Mouse (Mus musculus) splenic B cell, adult 2 months (primary cell): ENCODE measurements around the gene Gm20388.

ENCODE experiments used
- DNase-seq: peaks from one replicate; pipeline ENCODE4 v3.0.0-alpha.2; 2011; ENCODE audit warnings: low read depth, low spot score
- H3K27me3 ChIP-seq: 2 replicates; pipeline ENCODE4 v1.6.1; 2012; ENCODE audit warnings: mild to moderate bottlenecking, low read length, moderate library complexity, mixed read lengths; ENCODE audit not compliant: control insufficient read depth, poor library complexity, insufficient read depth, severe bottlenecking
- H3K36me3 ChIP-seq: 2 replicates; pipeline ENCODE4 v1.6.1; 2012; ENCODE audit warnings: mild to moderate bottlenecking, low read length, moderate library complexity, mixed read lengths; ENCODE audit not compliant: control insufficient read depth, poor library complexity, insufficient read depth, severe bottlenecking

The Gm20388 gene

DNA sequence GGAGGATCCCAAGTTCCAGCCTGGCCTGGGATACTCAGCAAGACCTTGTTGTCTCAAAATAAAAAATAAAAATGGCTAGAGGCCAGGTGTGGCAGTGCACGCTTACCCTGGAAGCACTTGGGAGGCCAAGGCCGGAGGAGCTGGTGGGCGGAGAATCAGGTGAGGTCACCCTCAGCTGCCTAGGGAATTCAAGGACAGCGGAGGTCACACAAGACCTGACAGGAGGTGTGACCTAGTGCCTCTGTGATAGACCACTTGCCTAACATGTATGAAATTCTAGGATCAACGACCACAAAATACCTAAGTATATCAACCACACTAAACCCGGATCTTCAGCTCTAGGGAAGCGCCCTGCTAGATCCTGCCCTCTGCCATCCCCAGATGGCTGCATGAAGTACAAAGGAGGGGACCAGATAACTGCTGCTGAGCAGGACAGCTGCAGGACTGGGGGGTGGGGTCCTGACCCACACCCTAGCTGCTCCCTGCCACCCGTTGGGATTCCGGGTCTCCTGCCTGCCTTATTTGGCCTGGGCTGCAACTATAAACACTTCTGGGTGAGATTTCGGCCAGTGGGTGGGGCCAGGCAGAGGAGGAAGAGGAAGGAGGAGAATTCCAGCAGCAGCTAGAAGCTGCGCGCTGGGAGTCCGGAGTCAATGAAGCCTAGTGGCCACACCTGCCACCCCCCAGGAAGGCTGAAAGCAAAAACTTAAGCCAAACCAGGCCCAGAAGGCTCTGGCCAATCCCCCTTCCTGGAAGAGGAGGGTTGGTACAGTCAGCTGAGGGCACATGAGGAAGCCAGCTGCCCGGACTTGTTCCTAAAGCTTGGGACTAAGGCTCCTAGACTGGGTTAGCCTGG lies 2612.4 kb downstream of the Gm20388 start:
- Histone ChIP-seq H3K36me3 (no peaks in the 10 kb centered on the region; the same call in 1 of the 2 replicates), H3K27me3 (no peaks in the 10 kb centered on the region)
- no peak for DNase-seq

- Histone ChIP-seq H3K36me3 (no peaks in the 10 kb centered on the region; the same call in 1 of the 2 replicates), H3K27me3 (no peaks in the 10 kb centered on the region)
- DNase-seq, result no peak
These were observed 2613.2 kb downstream of the Gm20388 start for GRCm38 (mm10) chr8:122523652-122524360.

GRCm38 (mm10) chr8:122524506-122524905 lies 2613.9 kb downstream of the Gm20388 start:
- Histone ChIP-seq H3K36me3 (no peaks in the 10 kb centered on the region; the same call in 1 of the 2 replicates), H3K27me3 (no peaks in the 10 kb centered on the region)
- no peak for DNase-seq

DNA sequence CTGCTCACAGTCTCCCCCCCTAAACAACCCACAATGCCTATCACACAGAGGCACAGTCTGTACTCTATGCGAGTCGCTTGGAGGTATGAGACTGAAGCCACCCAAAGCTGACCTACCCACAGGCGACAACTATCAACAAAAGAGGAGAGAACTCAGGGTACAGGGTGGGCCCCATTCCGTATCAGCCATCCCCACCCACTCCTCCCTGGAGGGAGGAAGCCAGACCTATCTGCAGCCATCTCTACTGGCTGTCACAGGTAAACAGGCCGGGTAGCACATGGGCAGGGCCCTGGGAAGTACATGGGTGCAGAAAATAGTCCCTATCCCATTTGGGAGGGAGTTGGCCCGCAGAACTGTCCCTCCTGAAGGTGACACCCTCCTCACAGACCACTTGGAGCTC lies 2614.4 kb downstream of the Gm20388 start:
- no peak for DNase-seq
- no peaks in the 10 kb centered on the region; the same call in 1 of the 2 replicates for H3K36me3 ChIP-seq
- H3K27me3 ChIP-seq, result no peaks in the 10 kb centered on the region

DNA sequence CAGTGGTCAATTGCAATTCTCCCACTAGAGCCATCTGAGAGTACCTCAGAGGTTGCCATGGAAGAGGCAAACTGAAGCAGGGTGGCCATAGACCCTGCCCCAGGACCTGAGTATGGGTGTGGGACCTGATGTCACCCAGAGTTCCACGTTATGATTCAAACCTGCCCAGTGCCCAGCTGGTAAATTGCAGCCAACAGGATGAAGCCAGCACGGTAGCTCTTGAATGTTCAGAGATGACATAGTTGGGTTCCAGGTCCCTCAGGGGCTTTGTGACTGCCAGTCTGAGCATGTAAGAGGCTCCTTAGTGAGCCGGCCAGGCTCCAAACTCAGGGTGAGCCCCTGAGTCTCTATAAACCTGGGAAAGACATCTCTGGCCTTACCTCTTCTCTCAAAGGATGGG lies 2615.4 kb downstream of the Gm20388 start:
- Histone ChIP-seq H3K36me3 (no peaks in the 10 kb centered on the region; the same call in 1 of the 2 replicates), H3K27me3 (no peaks in the 10 kb centered on the region)
- no peak for DNase-seq

GRCm38 (mm10) chr8:122526526-122527170 lies 2616.0 kb downstream of the Gm20388 start:
- no peaks in the 10 kb centered on the region; the same call in 1 of the 2 replicates for H3K36me3 ChIP-seq
- no peaks in the 10 kb centered on the region for H3K27me3 ChIP-seq
- DNase-seq, result no peak

DNA sequence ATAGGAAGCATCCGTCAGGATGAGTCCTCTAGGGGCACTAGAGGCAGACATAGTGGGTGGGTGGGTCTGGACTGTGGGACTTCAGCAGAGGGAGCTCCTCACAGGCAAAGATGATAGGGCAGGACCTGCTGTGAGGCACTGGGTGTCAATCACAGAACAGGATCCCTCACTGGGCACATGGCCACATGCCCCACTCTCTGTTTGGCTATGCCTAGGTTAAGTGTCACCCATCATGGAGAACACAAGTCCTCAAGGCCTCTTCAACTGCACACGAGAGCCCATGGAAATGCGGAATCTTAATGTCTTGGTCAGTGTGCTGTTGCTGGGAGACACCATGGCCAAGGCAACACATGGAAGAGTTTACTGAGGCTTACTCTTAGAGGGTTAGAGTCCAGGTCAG lies 2617.3 kb downstream of the Gm20388 start:
- Histone ChIP-seq H3K27me3 (no peaks in the 10 kb centered on the region), H3K36me3 (no peaks in the 10 kb centered on the region; the same call in 1 of the 2 replicates)
- no peak for DNase-seq

- no peak for DNase-seq
- H3K36me3 ChIP-seq, result no peaks in the 10 kb centered on the region; the same call in 1 of the 2 replicates
- no peaks in the 10 kb centered on the region for H3K27me3 ChIP-seq
These were observed 2618.5 kb downstream of the Gm20388 start for GRCm38 (mm10) chr8:122529159-122529558.

DNA sequence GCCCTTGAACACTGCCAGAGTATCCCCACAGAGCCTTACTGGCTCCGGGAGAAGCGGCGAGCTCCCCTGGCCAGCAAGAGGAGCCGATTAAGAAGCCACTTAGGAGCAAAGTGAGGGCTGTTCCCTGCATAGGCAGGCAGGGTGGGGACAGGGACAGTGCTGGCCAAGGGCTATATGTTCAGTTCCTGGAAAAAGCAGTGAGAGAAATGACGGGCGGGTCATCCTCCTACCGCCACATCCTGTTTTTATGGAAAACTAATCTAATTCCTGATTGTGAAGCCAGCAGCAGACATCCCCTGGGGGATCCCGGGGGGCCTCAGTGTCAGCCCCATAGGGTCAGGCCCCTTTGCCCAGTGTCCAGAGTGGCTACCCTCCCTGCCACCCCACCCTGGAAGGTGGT lies 2620.7 kb downstream of the Gm20388 start:
- no peak for DNase-seq
- H3K36me3 ChIP-seq, result no peaks in the 10 kb centered on the region; the same call in 1 of the 2 replicates
- H3K27me3 ChIP-seq, result no peaks in the 10 kb centered on the region

DNA sequence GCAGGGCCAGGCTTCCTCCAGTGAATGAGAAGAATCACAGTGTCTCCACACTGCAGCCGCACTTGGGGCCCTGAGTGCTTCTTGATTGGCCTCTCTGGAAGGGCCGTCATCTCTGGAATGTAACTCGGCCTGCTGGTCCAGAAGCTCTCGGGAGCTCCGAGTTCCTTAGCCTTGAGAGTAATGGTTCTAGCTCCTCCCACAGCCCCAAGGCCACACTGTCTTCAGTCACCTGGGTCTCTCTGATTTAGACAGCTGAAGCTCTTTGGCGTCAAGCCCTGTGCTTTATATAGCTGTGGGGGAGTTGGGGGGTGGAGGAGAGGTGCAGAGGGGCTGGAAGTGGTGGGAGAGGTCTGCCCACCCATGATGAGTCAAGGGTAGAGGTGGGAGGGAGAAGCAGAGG lies 2626.4 kb downstream of the Gm20388 start:
- Histone ChIP-seq H3K36me3 (no peaks in the 10 kb centered on the region), H3K27me3 (no peaks in the 10 kb centered on the region)
- DNase-seq, result no peak

DNA sequence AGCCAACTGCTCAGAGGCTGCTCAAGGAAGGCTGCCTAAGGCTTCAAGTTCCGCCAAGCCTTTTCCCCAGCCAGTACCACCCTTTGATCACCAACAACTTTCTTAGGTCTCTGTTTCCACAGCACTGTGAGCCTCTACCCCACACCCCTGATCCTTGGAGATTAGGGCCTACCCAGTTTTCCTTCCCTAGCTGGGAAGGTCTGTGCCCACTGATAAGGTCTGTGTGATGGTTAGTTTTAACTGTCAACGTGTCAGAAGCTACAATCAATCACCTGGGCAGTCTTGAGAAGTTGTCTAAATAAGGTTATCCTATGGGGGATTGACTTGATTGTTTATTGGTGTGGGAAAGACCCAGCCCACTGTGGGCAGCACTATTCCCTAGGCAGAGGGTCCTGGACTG lies 2627.2 kb downstream of the Gm20388 start:
- Histone ChIP-seq H3K36me3 (no peaks in the 10 kb centered on the region), H3K27me3 (no peaks in the 10 kb centered on the region)
- DNase-seq, result no peak

DNA sequence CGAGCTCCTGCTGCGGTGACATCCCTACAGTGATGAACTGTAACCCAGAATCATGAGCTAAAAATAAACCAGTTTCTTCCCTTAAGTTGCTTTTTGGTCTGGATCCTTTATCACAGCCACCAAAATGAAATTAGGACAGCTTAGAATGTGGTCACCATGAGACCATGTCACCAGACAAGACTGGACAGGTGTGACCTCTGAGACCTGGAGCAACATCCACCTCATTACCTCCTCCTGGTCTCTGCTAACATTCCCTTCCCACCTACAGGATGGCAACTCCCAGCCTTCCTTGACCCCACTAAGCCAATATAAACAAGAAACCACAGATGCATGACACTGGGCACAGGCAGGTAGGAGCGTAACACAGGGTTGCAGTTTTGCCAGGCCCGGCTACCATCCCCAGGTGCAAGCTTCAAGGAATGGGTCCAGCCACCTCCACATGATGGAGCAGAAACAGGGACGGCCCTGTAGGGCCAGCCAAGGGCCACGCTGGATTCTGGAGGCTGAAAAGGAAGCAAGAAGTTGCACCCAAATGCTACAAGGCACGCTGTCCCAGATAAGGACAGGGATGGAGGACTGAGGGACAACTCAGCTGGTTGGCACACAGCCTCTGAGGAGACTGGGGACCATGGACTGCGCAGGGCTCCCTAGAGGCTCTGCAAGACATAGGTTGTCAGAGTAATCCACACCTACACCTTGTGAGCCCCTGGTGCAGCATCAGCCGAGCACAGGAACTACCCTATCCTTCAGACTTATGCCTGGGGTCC lies 2627.9 kb downstream of the Gm20388 start:
- Histone ChIP-seq H3K36me3 (no peaks in the 10 kb centered on the region), H3K27me3 (no peaks in the 10 kb centered on the region)
- no peak for DNase-seq

DNA sequence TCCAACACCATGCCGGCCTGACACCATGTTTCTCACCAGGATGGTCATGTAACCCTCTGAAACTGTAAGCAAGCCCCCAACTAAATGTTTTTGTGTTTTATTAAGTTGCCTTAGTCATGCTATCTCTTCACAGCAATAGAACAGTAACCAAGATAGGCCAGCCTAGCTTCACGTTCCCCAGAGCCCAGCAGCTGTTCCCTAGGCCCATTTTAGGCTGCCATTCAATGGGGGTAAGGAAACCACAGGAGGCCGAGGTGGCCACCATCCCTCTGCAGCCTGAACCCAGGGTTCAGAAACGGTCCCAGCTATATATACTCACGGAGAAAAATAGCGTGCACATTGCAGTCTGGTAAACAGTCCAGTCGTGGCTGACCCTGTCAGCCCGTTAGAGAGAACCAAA lies 2633.5 kb downstream of the Gm20388 start:
- DNase-seq, result no peak
- no peaks in the 10 kb centered on the region for H3K27me3 ChIP-seq
- H3K36me3 ChIP-seq, result no peaks in the 10 kb centered on the region

- no peaks in the 10 kb centered on the region for H3K36me3 ChIP-seq
- no peaks in the 10 kb centered on the region for H3K27me3 ChIP-seq
- no peak for DNase-seq
These were observed 2635.6 kb downstream of the Gm20388 start for GRCm38 (mm10) chr8:122546066-122546755.
